Mouse (Mus musculus) lung, adult 2 months (tissue): ENCODE data around the gene Slc25a12. TPM values are rescaled to one million over a fixed set of nuclear protein-coding genes. Genes with fewer than 3 reads are reported as not detected.
"Not testable (repeated sequence)": the region's sequence is repeated elsewhere in the genome, so short reads cannot be mapped to it uniquely, and the experiment has no call there.

Experiments
- DNase-seq: peaks from one replicate; pipeline ENCODE4 v3.0.0; 2022
- H3K4me1 ChIP-seq: fragments of 200-500 bp; 2 replicates; pipeline ENCODE4 v1.6.1; 2011; ENCODE audit warnings: low read length; ENCODE audit not compliant: control insufficient read depth, insufficient read depth
- H3K4me3 ChIP-seq: fragments of 200-500 bp; replicated peaks from 2 replicates; pipeline ENCODE3; 2011; ENCODE audit warnings: low read depth, mild to moderate bottlenecking, control low read depth, low read length; ENCODE audit errors: extremely low read depth
- CTCF ChIP-seq: fragments of 200-500 bp; IDR thresholded peaks from 2 replicates; pipeline ENCODE4 v1.5.1; 2011; ENCODE audit warnings: mild to moderate bottlenecking, low read length, control low read depth; ENCODE audit not compliant: insufficient read depth
- POLR2A ChIP-seq: fragments of 200-500 bp; IDR thresholded peaks from 2 replicates; pipeline ENCODE4 v1.6.1; 2011; ENCODE audit warnings: low read depth, mild to moderate bottlenecking, control low read depth, low read length, borderline replicate concordance; ENCODE audit errors: extremely low read depth
- WGBS: fragments of 180-500 bp; shearing (Covaris S2); methylation state at CpG from one replicate; pipeline ENCODE4 v1.1.7; 2018; 5-methylcytosine and 5-hydroxymethylcytosine counted together
- polyA plus RNA-seq: library from polyadenylated mRNA; depleted of rRNA; stranded (reverse); fragments of >200 nt; gene quantifications from 2 replicates; pipeline ENCODE4 v1.2.3, GENCODE M21; 2012

Gene Slc25a12
- polyA plus RNA-seq, 1 experiment = 32.0 TPM

DNA sequence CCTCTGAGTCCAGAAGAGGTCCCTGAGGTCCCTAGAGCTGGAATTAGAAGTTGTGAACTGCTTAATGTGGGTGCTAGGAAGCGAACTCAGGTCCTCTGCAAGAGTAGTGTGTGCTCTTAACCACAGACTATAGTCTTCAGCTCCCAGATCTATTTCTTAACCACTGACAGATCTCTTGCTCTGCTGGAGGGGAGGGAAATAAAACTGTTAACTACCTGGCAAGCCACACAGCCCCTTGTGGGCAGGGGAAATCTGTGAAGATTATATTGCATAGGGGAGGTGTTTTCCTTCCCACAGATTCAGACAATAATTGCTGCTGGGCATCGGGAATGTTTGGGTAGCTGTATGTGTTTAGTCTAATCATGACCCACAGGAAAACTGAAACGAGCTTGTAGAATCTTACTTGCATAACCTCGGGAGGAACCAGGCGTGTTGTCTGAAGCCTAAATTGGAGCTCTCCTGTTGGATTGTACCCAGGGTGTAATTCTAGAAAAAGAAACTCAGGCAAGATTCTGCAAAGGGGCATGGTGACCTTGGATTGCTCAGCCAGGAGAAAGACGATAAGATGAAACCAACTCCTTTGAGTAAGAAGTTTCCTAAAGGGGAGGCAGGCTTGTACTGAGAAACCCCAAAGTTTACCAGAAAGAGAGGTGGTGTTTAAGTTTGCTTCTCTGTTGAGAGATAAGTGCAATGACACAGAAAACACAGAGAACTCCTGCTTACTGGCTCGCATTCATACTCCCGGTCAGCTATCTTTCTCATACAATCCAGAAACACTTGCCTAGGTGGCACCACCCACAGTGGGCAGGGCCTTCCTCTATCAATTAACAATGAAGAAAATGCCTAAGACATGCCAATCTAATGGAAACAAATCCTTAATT, 7.0 kb upstream of the Slc25a12 start:
- Histone ChIP-seq H3K4me3 (no peak overlapping the region), H3K4me1 (no peaks in the 10 kb centered on the region)
- WGBS = 46% methylated on average over 8 of the region's 8 CpGs
- no peak for DNase-seq
- no peak for TF ChIP-seq POLR2A
- TF ChIP-seq CTCF = no peak

GRCm38 (mm10) chr2:71372261-71372660, 4.7 kb upstream of the Slc25a12 start:
- DNase-seq, H3K4me1 ChIP-seq, H3K4me3 ChIP-seq: not testable (repeated sequence)
- 87% methylated on average over 4 of the region's 4 CpGs for WGBS

DNA sequence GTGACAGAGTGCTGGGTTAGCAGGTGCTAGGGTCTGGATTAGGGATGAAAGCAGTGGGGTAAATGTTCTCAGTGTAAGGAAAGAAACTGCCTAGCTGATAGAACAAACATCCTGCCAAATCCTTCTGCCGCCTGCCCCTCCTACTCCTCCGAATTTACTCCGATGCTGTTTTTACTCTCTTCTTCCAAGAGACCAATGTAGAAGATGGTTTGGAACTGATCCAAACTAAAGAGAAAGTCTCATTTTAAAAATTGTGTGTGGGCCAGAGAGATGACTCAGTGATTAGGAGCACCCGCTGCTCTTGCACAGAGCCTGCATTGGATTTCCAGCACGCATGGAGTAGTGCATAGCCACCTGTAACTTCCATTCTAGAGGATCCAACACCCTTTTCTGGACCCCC, 4.2 kb upstream of the Slc25a12 start:
- Histone ChIP-seq H3K4me1 (peaks cover 3% of the 10 kb centered on the region), H3K4me3 (no peak overlapping the region)
- 62% methylated on average over 5 of the region's 5 CpGs for WGBS
- no peak for TF ChIP-seq CTCF
- TF ChIP-seq POLR2A = no peak
- DNase-seq = no peak

GRCm38 (mm10) chr2:71368086-71368485, 537 bp upstream of the Slc25a12 start:
- peaks cover 3% of the 10 kb centered on the region for H3K4me1 ChIP-seq
- TF ChIP-seq CTCF (no peak), POLR2A (no peak)
- peak overlapping the region; percentile 24 for H3K4me3 ChIP-seq
- WGBS = 33% methylated on average over 8 of the region's 8 CpGs
- DNase-seq = no peak

- Histone ChIP-seq H3K4me1 (peaks cover 3% of the 10 kb centered on the region), H3K4me3 (peak overlapping the region; percentile 91)
- no peak for TF ChIP-seq CTCF
- no peak for TF ChIP-seq POLR2A
- 2% methylated on average over 9 of the region's 9 CpGs for WGBS
- no peak for DNase-seq
Observed at GRCm38 (mm10) chr2:71366618-71367124, 878 bp downstream of the Slc25a12 start.

- WGBS = 83% methylated on average over 1 of the region's 1 CpGs
- no peak for DNase-seq
- TF ChIP-seq CTCF = no peak
- TF ChIP-seq POLR2A = no peak
Observed at GRCm38 (mm10) chr2:71360192-71360591, 7.4 kb downstream of the Slc25a12 start.

DNA sequence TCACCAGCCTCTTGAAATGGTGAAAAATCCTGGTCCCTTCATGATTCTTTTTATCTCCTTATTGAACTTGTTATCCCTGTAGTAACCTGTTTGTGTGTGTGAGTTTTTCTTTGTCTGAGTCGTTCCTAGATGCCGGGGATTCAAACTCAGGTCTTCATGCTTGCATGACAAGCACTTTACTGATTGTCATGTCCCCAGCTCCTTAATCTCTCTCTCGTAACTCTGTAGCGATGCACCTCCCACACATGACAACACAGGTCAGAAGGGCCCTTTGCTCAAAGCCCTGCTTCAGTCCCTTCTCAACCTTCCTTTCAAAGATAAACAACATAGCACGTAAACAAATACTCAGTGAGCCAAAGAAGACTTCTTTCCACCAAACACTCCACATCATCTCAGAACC, 9.2 kb downstream of the Slc25a12 start:
- TF ChIP-seq CTCF (no peak), POLR2A (no peak)
- Histone ChIP-seq H3K4me3 (no peak overlapping the region), H3K4me1 (peaks cover 6% of the 10 kb centered on the region)
- 86% methylated on average over 5 of the region's 5 CpGs for WGBS
- no peak for DNase-seq

More at GRCm38 (mm10) chr2:71360192-71360591, 7.4 kb downstream of the Slc25a12 start:
- Histone ChIP-seq H3K4me3 (no peak overlapping the region), H3K4me1 (no peaks in the 10 kb centered on the region)

DNA sequence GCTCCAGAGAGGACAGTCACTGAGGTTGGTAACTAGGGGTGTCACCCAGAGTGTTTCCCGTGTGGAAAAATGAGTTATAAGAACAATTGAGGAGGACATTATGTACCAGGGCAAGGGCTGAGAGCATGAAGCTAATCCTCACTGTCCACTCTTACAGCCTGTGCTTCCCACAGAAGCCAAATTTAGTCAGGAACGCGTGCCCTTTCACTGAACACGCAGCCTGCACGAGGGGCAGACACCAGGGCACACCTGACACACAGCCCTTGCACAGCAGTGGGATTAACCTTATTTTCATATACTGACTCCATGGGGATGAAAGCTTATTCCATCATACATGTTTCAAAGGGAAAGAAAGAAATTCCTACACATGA, 13.5 kb downstream of the Slc25a12 start:
- DNase-seq = no peak
- TF ChIP-seq POLR2A (no peak), CTCF (no peak)
- H3K4me3 ChIP-seq = no peak overlapping the region
- 57% methylated on average over 5 of the region's 5 CpGs for WGBS
- peaks cover 6% of the 10 kb centered on the region for H3K4me1 ChIP-seq

DNA sequence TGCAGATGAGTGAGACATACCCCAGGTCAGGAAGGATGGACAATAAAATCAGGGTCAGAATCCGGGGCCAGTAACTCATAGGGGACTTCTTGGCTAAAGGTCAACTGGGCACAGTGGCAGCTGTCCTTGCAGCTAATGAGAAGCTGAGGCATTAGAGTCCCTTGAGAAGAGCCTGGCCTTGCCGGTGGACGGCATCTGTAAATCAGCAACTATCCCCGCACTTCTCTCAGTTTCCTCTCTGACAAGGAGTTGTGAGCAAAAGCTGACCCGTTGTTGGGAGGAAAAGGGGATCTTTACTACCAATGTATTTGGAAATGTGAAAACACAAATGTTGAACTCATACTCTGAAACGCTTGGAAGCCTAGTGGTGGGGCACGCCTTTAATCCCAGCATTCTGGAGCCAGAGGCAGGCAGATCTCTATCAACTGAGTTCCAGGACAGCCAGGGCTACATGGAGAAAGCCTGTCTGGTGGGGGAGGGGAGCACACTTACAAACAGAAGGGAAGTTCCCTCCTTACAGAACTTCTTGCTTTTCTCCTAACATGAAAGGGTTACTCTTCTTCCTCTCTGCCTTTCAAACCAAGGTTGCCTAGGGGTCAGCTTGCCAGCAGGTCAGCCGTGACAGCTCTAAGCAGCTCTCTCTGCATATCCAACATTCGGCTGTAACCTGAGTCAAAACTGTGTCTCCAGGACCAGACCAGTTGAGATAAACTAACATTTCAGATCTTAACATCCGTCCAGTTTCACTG, 14.1 kb downstream of the Slc25a12 start:
- WGBS = 54% methylated on average over 10 of the region's 10 CpGs
- DNase-seq = no peak
- Histone ChIP-seq H3K4me1 (peaks cover 6% of the 10 kb centered on the region), H3K4me3 (no peak overlapping the region)
- TF ChIP-seq CTCF (no peak), POLR2A (no peak)

DNA sequence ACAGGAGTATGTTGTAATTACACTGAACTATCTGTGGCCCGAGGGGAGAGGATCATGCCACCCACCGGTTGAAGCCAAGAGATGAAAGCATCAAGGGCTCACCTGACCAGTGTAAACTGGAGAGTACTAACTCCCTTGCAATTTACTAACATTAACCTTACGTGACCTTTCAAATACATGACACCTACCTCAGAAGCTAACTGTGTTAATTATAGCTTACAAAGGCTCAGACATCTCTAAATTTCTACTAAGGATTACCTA, 15.9 kb downstream of the Slc25a12 start:
- DNase-seq = no peak
- 66% methylated on average over 3 of the region's 3 CpGs for WGBS
- TF ChIP-seq CTCF (no peak), POLR2A (no peak)

More for the DNA sequence above, 15.9 kb downstream of the Slc25a12 start:
- peaks cover 6% of the 10 kb centered on the region for H3K4me1 ChIP-seq
- H3K4me3 ChIP-seq = no peak overlapping the region
